Mouse (Mus musculus) layer of hippocampus, postnatal 14 days (tissue): ENCODE results near the gene Zfyve19. TPM values are rescaled to one million over a fixed set of nuclear protein-coding genes. Genes with fewer than 3 reads are reported as not detected.

Experiments used
- DNase-seq, 2 experiments: peaks; one replicate each; pipeline ENCODE4 v3.0.0; 2021 to 2022; ENCODE audit warnings: low spot score in 2 of 2, mixed read lengths in 1 of 2
- total RNA-seq, 2 experiments: library from RNA; stranded (reverse); gene quantifications; 2 replicates each; pipeline ENCODE4 v1.2.3; 2021

Zfyve19 gene
- total RNA-seq, 2 experiments from 2014 or later: 33.7 to 38.0 TPM

GRCm38 (mm10) chr2:119194140-119194539, 14.3 kb upstream of the Zfyve19 start:
- no peak for DNase-seq

- no peak for DNase-seq
These were observed 11.9 kb upstream of the Zfyve19 start for GRCm38 (mm10) chr2:119196316-119197108.

GRCm38 (mm10) chr2:119197493-119197892, 10.9 kb upstream of the Zfyve19 start:
- DNase-seq: no peak

GRCm38 (mm10) chr2:119198049-119198448, 10.4 kb upstream of the Zfyve19 start:
- DNase-seq: no peak

GRCm38 (mm10) chr2:119198934-119199333, 9.5 kb upstream of the Zfyve19 start:
- no peak for DNase-seq

- DNase-seq: no peak
These were observed 5.4 kb upstream of the Zfyve19 start for GRCm38 (mm10) chr2:119202914-119203453.

GRCm38 (mm10) chr2:119203871-119204460, 4.5 kb upstream of the Zfyve19 start:
- no peak for DNase-seq

GRCm38 (mm10) chr2:119207961-119208343, 465 bp upstream of the Zfyve19 start:
- no peak for DNase-seq

GRCm38 (mm10) chr2:119209176-119209507, 725 bp downstream of the Zfyve19 start:
- no peak for DNase-seq

GRCm38 (mm10) chr2:119229775-119230704, 21.6 kb downstream of the Zfyve19 start, which contains the start of gene Ppp1r14d:
Gene Ppp1r14d, minus strand, starts transcription at chr2:119229906.
- no peak for DNase-seq

GRCm38 (mm10) chr2:119236682-119237209, 28.3 kb downstream of the Zfyve19 start:
- DNase-seq: no peak

GRCm38 (mm10) chr2:119237210-119237870, 28.9 kb downstream of the Zfyve19 start, which contains the start of gene Spint1:
Gene Spint1, plus strand, starts transcription at chr2:119237362.
- no peak for DNase-seq

- no peak for DNase-seq
These were observed 29.4 kb downstream of the Zfyve19 start for GRCm38 (mm10) chr2:119237871-119238220.

- no peak for DNase-seq
These were observed 30.3 kb downstream of the Zfyve19 start for GRCm38 (mm10) chr2:119238671-119239070.

GRCm38 (mm10) chr2:119240075-119240818, 31.8 kb downstream of the Zfyve19 start:
- no peak for DNase-seq

- no peak for DNase-seq
These were observed 32.4 kb downstream of the Zfyve19 start for GRCm38 (mm10) chr2:119240819-119241186.

GRCm38 (mm10) chr2:119242548-119242947, 34.1 kb downstream of the Zfyve19 start:
- DNase-seq: no peak

GRCm38 (mm10) chr2:119245246-119245645, 36.8 kb downstream of the Zfyve19 start:
- DNase-seq: no peak

- no peak for DNase-seq
These were observed 39.5 kb downstream of the Zfyve19 start for GRCm38 (mm10) chr2:119247904-119248303.

- no peak for DNase-seq
These were observed 41.2 kb downstream of the Zfyve19 start for GRCm38 (mm10) chr2:119249592-119250061.
